ENCODE assay signal across 24 mouse cellular contexts in genomic region chr15:94689195-94689883, GRCm38 (mm10).
"Had no signal": no experiment of that assay in that cellular context is flagged by ENCODE, and none has a peak within 500 bp of the region (broad histone marks: within the 10 kb centered on the region; RNA-seq: fewer than 3 reads in every experiment).

No protein-coding gene starts in this region.

- H3K4me1 ChIP-seq: kidney, embryonic 15.5 days; liver, embryonic 12.5 days; liver, embryonic 15.5 days; megakaryocyte, embryonic 14.5 days; midbrain, embryonic 10.5 days; midbrain, embryonic 13.5 days; neural tube, embryonic 13.5 days; stomach, embryonic 15.5 days had no signal

- H3K9me3 ChIP-seq: kidney, embryonic 15.5 days; limb, embryonic 10.5 days; limb, embryonic 13.5 days; liver, embryonic 12.5 days; liver, embryonic 15.5 days; megakaryocyte, embryonic 14.5 days; midbrain, embryonic 10.5 days; midbrain, embryonic 13.5 days; neural tube, embryonic 13.5 days; stomach, embryonic 15.5 days had no signal

- ATAC-seq: inflammation-experienced regulatory T-cells, adult 6 months; liver, embryonic 12.5 days; midbrain, embryonic 13.5 days; midbrain, embryonic 16.5 days had no signal

- H3K9ac ChIP-seq: kidney, embryonic 15.5 days; limb, embryonic 13.5 days; liver, embryonic 12.5 days; liver, embryonic 15.5 days; lung, embryonic 14.5 days; midbrain, embryonic 13.5 days; neural tube, embryonic 13.5 days; stomach, embryonic 15.5 days had no signal

- DNase-seq: kidney, adult 11 months; kidney, adult 8-10 months; kidney, postnatal 10 days; kidney, postnatal 36 days; liver; right cerebral cortex, postnatal 25 days; spleen, adult 18-20 months; thymus, adult 2 months; thymus, postnatal 14 days; thymus, postnatal 4 days had no signal

- H3K4me2 ChIP-seq: kidney, embryonic 15.5 days; limb, embryonic 13.5 days; liver, embryonic 12.5 days; liver, embryonic 15.5 days; lung, embryonic 14.5 days; midbrain, embryonic 13.5 days; neural tube, embryonic 13.5 days; stomach, embryonic 15.5 days had no signal

- H3K27me3 ChIP-seq: kidney, embryonic 15.5 days; limb, embryonic 13.5 days; liver, embryonic 12.5 days; liver, embryonic 15.5 days; megakaryocyte, embryonic 14.5 days; midbrain, embryonic 13.5 days; neural tube, embryonic 13.5 days; stomach, embryonic 15.5 days had no signal

- H3K4me3 ChIP-seq: kidney, embryonic 15.5 days; limb, embryonic 10.5 days; limb, embryonic 13.5 days; liver, embryonic 12.5 days; liver, embryonic 15.5 days; megakaryocyte, embryonic 14.5 days; midbrain, embryonic 10.5 days; midbrain, embryonic 13.5 days; myocyte; neural tube, embryonic 13.5 days; stomach, embryonic 15.5 days had no signal

- H3K36me3 ChIP-seq: kidney, embryonic 15.5 days; limb, embryonic 10.5 days; limb, embryonic 13.5 days; liver, embryonic 12.5 days; liver, embryonic 15.5 days; midbrain, embryonic 10.5 days; midbrain, embryonic 13.5 days; neural tube, embryonic 13.5 days; stomach, embryonic 15.5 days had no signal

- H3K27ac ChIP-seq: kidney, embryonic 15.5 days; limb, embryonic 10.5 days; limb, embryonic 13.5 days; liver, embryonic 12.5 days; liver, embryonic 15.5 days; midbrain, embryonic 10.5 days; midbrain, embryonic 13.5 days; neural tube, embryonic 13.5 days; stomach, embryonic 15.5 days had no signal
